Mouse (Mus musculus) liver, postnatal 0 days (tissue): ENCODE results near the gene Cntn5.

Experiments
- CTCF ChIP-seq: sonication (generic); IDR thresholded peaks from 2 replicates; pipeline ENCODE4 v1.5.1; 2016; ENCODE audit warnings: antibody characterized with exemption, low read depth
- EP300 ChIP-seq: IDR thresholded peaks from 2 replicates; pipeline ENCODE4 v1.6.1; 2016; ENCODE audit warnings: antibody characterized with exemption, low read depth, mild to moderate bottlenecking

GRCm38 (mm10) chr9:10073401-10073800, 831.2 kb downstream of the Cntn5 start:
- TF ChIP-seq CTCF (no peak), EP300 (no peak)
